Mouse (Mus musculus): ENCODE results near the gene Vav3. TPM values are rescaled to one million over a fixed set of nuclear protein-coding genes. Genes with fewer than 3 reads are reported as not detected.

Gene Vav3
- polyA plus RNA-seq, 1 experiment from 2014 or later, result 8.1 TPM

DNA sequence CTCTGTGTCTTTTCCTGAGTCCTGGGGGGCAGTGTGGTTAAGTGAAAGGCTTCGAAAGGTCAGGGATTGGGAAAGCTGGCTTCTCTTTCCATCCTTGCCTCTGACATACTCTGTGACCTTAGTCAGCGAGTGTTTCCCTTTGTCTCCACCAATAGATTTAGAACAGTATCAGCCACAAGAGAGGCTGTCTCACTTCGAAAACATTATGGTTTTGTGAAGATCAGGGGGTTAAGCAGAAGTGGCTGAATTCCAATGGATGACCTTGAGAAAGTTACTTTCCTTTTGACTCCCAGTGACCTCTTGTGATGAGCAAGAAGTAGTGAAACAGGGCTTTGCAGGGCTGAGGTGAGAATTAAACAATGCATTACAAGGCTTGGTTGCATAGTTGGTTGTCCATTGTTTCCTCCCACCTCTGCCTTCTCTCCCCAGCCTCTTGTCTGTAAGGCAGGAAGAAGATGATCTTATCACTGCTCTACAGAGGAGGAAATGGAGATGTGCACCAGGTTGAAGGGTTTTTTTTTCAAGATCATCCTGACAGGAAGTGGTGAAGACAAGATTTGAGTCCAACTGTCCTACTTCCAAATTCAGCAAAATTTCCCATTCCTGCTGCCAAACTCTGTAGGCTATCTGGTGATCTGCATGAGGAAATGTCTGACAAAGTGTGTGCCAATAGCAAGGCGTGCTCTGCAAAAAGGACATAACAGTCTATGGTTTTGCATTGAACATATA is 11.7 kb downstream of the Vav3 start:
- no peak for TF ChIP-seq CTCF (IDR thresholded peaks at IDR 0.05)
- in situ Hi-C loops (cut with MboI; ENCODE audit: low pct_unique_long_range_greater_than_20kb), result no loop called here
- ATAC-seq (peak; percentile 31), DNase-seq (ENCODE audit: low read depth, low spot score) (no peak)
- ChIA-PET POLR2A (interaction anchor here (0.6 kb wide), 1 partner anchor 97 kb away, joined by 3 read pairs; no protein-coding TSS in a partner anchor), CTCF (interaction anchor here (1.2 to 1.8 kb wide), 3 partner anchors 9 to 25 kb away, joined by 3 to 8 read pairs (median 4); no protein-coding TSS in a partner anchor)
- no peaks in the 10 kb centered on the region for H3K27me3 ChIP-seq

DNA sequence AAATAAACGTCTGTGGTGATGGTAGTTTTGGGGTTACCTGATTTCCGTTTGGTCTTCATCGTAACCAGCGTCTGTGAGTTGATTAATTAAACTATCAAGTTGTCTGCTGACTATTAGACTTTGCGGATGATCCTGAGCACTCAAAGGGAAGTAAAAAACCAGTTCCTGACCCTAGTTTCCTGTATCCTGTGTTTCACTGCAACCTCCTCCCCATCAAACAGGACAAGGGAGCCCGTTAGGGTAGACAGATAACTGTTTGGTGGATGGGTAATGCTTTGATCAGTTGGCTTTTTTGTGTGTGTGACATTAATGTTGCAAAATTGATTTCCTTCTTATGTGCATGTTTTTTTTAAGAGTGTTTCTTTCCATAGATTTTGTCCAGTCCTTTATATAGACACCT is 12.2 kb downstream of the Vav3 start:
- POLR2A ChIA-PET, result no interaction called here
- CTCF ChIA-PET, result interaction anchor here (1.0 to 1.3 kb wide), 3 partner anchors 25 to 115 kb away, joined by 3 to 4 read pairs (median 4); no protein-coding TSS in a partner anchor
- in situ Hi-C loops (cut with MboI; ENCODE audit: low pct_unique_long_range_greater_than_20kb), result no loop called here
- ATAC-seq, result no peak
- no peak for TF ChIP-seq CTCF (IDR thresholded peaks at IDR 0.05)
- H3K27me3 ChIP-seq, result no peaks in the 10 kb centered on the region
- DNase-seq (ENCODE audit: low read depth, low spot score), result no peak

DNA sequence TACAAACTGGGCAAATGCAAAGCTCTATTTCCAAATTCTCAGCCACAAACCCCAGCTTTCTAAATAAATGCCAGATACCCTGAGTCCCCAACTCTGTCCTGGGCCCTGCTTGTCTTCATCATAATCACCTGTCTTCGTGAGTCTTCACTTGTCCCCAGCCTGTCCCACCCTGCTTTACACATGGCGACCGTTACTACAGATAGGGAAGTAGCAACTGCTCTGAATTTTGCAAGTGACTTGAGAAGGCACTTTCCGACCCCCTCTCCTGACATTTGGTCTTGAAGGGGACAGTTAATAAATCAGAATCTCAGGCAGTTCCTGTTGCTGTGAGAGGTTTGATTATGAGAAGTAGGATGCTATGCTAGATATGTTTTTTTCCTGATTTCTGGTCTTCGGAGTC is 13.4 kb downstream of the Vav3 start:
- no peak for ATAC-seq
- H3K27me3 ChIP-seq, result no peaks in the 10 kb centered on the region
- CTCF ChIA-PET, result interaction anchor here (1.2 to 1.3 kb wide), 2 partner anchors 26 to 113 kb away, joined by 4 read pairs; no protein-coding TSS in a partner anchor
- no peak for TF ChIP-seq CTCF (IDR thresholded peaks at IDR 0.05)
- in situ Hi-C loops (cut with MboI; ENCODE audit: low pct_unique_long_range_greater_than_20kb), result no loop called here
- POLR2A ChIA-PET, result interaction anchor here (0.6 kb wide), 1 partner anchor 13 kb away, joined by 3 read pairs; no protein-coding TSS in a partner anchor
- DNase-seq (ENCODE audit: low read depth, low spot score), result no peak

DNA sequence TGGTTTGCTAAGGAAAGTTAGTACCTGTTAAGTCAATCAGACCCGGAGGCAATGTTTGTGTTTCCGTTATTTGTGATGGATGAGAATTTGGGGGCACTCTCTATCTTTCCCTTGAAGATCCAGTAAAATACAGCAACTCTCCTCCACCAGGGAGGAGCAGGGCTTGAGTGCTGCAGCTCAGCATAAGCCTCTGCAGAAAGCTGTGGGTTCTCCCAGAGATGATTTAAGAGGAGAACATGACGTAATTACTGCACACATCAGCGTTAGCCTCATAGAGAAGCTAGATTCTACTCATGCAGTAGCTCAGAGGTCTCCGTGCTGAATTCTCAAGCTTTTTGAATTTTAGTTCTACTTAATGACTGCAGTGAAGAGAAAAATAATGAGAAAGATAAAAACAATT is 14.7 kb downstream of the Vav3 start:
- DNase-seq (ENCODE audit: low read depth, low spot score), result no peak
- no peak for TF ChIP-seq CTCF (IDR thresholded peaks at IDR 0.05)
- POLR2A ChIA-PET, result no interaction called here
- no peak for ATAC-seq
- in situ Hi-C loops (cut with MboI; ENCODE audit: low pct_unique_long_range_greater_than_20kb), result no loop called here
- CTCF ChIA-PET, result interaction anchor here (3.0 kb wide), 1 partner anchor 10 kb away, joined by 19 read pairs; no protein-coding TSS in a partner anchor
- no peaks in the 10 kb centered on the region for H3K27me3 ChIP-seq

DNA sequence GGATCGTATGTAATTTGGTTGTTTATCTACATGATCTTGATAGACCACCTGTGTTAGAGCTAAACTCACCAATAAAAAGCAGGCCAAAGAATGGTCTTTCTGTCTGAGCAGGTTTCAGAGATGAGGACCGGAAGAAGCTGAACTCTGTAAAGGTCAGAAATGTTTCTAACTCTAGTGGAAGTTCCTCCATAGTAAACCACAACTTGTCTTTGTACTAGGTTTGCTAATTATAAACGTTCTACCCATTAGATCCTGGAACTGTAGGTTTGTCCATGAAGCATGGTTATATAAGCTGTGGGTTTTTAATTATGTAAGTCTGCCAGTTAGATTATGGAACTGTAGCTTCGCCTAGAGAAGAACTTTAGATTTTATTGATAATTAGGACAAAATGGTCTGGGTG is 20.3 kb downstream of the Vav3 start:
- no peaks in the 10 kb centered on the region for H3K27me3 ChIP-seq
- no peak for TF ChIP-seq CTCF (IDR thresholded peaks at IDR 0.05)
- DNase-seq (ENCODE audit: low read depth, low spot score), result no peak
- ATAC-seq, result no peak
- CTCF ChIA-PET, result interaction anchor here (1.5 to 2.5 kb wide), 3 partner anchors 10 to 28 kb away, joined by 4 to 8 read pairs (median 6); no protein-coding TSS in a partner anchor
- in situ Hi-C loops (cut with MboI; ENCODE audit: low pct_unique_long_range_greater_than_20kb), result no loop called here
- POLR2A ChIA-PET, result interaction anchor here (1.8 kb wide), 1 partner anchor 13 kb away, joined by 4 read pairs; no protein-coding TSS in a partner anchor

DNA sequence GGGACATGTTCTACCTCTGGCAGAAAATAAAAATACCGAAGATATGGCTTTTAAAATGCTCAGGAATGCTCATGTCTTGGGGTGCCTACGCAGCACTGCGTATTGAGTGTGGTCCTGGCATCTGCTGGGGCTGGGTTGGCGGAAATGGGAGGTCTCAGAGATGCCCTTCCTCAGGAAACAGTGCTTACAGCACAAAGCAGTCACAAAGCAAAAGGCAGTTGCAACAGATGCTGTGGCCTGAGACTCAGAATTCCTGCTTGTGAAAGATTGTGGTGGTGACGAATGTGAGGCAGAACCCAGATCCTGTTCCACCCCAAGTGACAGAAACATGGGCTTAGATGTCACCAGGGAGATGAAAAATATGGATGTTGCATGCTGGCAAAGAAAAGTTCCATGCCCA is 21.4 kb downstream of the Vav3 start:
- POLR2A ChIA-PET, result interaction anchor here (1.8 kb wide), 1 partner anchor 12 kb away, joined by 4 read pairs; no protein-coding TSS in a partner anchor
- CTCF ChIA-PET, result interaction anchor here (2.5 kb wide), 1 partner anchor 11 kb away, joined by 8 read pairs; no protein-coding TSS in a partner anchor
- in situ Hi-C loops (cut with MboI; ENCODE audit: low pct_unique_long_range_greater_than_20kb), result no loop called here
- no peak for TF ChIP-seq CTCF (IDR thresholded peaks at IDR 0.05)
- H3K27me3 ChIP-seq, result no peaks in the 10 kb centered on the region
- DNase-seq (ENCODE audit: low read depth, low spot score) (no peak), ATAC-seq (no peak)

DNA sequence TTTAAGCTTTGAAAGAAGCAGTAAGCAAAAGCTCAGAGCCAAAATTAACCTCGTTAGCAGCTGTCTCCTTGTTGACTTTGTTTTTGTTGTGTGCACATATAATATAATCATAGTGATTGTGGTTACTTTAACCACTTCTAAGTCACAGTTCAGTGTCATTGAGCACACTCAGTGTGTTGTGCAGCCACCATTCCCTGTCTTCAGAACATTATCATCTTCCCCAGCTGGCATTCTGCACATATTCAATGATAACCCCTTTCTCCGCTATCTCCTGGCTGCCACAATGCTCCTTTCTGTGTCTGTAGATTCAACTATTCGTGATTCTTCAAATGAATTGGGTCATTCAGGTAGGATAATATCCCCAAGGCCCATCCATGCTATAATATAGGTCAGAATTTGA is 21.9 kb downstream of the Vav3 start:
- ChIA-PET CTCF (interaction anchor here (2.5 kb wide), 1 partner anchor 11 kb away, joined by 8 read pairs; no protein-coding TSS in a partner anchor), POLR2A (interaction anchor here (1.8 kb wide), 1 partner anchor 12 kb away, joined by 4 read pairs; no protein-coding TSS in a partner anchor)
- in situ Hi-C loops (cut with MboI; ENCODE audit: low pct_unique_long_range_greater_than_20kb), result no loop called here
- DNase-seq (ENCODE audit: low read depth, low spot score), result no peak
- ATAC-seq, result no peak
- TF ChIP-seq CTCF (IDR thresholded peaks at IDR 0.05), result no peak
- no peaks in the 10 kb centered on the region for H3K27me3 ChIP-seq

DNA sequence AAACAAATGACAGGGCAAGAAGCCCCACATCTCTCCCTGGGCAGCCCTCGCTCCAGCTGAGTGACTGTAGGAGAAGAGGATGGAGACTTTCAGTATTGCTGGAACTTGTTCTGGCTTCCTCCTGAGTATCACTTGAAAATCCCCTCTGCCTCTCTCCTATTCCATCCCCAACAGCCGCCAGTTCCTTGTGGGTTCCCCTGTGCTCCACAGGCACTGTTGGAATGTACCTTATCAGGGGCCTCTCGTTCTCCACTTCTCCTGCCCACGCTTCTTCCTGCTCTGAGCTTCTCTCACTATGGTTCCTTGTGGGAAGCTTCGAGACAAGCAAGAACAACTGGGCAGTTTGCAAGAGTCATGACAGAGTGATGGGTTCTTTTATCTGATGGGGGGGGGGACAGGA is 23.1 kb downstream of the Vav3 start:
- no peak for TF ChIP-seq CTCF (IDR thresholded peaks at IDR 0.05)
- no peaks in the 10 kb centered on the region for H3K27me3 ChIP-seq
- ChIA-PET CTCF (interaction anchor here (2.5 kb wide), 1 partner anchor 19 kb away, joined by 14 read pairs; no protein-coding TSS in a partner anchor), POLR2A (interaction anchor here (0.6 to 0.7 kb wide), 2 partner anchors 115 to 1668 kb away, joined by 3 read pairs; no protein-coding TSS in a partner anchor)
- no peak for ATAC-seq
- in situ Hi-C loops (cut with MboI; ENCODE audit: low pct_unique_long_range_greater_than_20kb), result no loop called here
- DNase-seq (ENCODE audit: low read depth, low spot score), result no peak

DNA sequence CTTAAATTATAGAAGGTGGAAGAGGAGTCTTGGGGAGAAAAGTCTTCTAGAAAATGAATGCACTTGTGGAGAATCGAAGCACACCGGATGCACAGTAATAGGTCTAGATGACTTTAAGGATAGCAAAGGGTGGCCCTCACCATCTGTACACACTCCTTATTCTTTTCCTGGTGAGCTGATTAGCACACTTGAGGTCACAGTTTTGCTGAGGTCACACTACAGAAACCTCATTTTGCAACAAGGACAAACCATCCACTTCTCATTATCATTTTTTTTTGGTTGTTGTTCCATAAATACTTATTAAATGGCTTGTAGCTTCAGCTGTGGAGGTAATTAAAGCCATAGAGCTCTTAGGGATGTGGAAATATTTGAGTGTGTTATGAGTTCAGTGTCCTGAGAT is 25.4 kb downstream of the Vav3 start:
- CTCF ChIA-PET, result interaction anchor here (1.4 to 3.6 kb wide), 3 partner anchors 10 to 23 kb away, joined by 3 to 19 read pairs (median 6); no protein-coding TSS in a partner anchor
- ATAC-seq, result no peak
- in situ Hi-C loops (cut with MboI; ENCODE audit: low pct_unique_long_range_greater_than_20kb), result no loop called here
- no peak for TF ChIP-seq CTCF (IDR thresholded peaks at IDR 0.05)
- H3K27me3 ChIP-seq, result no peaks in the 10 kb centered on the region
- DNase-seq (ENCODE audit: low read depth, low spot score), result no peak
- POLR2A ChIA-PET, result no interaction called here

DNA sequence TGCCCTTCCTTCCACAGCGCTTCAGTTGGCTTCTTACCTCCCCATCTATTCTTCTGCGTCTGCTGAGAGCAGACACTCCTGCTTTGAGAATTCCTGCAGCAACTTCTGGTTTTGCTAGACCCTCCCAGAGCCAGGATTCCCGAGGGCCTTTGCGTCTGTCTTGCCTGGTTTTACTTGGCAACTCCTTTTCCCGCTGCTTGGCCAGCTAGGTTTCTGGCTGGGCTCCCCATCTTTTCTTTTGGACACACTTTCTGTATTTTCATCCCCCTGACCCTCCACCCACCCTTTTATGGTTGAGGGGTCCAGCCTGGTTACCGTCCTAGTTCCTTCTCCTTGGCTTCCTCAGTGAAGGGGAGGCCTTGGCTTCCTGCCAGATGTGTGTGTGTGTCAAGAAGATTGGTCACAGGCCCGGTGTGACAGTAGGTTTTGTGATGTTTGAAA is 26.0 kb downstream of the Vav3 start:
- POLR2A ChIA-PET, result no interaction called here

More for the DNA sequence above, 26.0 kb downstream of the Vav3 start:
- DNase-seq (ENCODE audit: low read depth, low spot score) (no peak), ATAC-seq (no peak)
- no peaks in the 10 kb centered on the region for H3K27me3 ChIP-seq
- TF ChIP-seq CTCF (IDR thresholded peaks at IDR 0.05), result no peak
- CTCF ChIA-PET, result interaction anchor here (1.4 to 3.6 kb wide), 3 partner anchors 11 to 22 kb away, joined by 3 to 19 read pairs (median 6); no protein-coding TSS in a partner anchor
- in situ Hi-C loops (cut with MboI; ENCODE audit: low pct_unique_long_range_greater_than_20kb), result no loop called here
